Mouse (Mus musculus): ENCODE results near the gene Tmem262.

GRCm38 (mm10) chr19:6085417-6085879 lies 5.6 kb downstream of the Tmem262 start:
- TF ChIP-seq GATA1 (IDR thresholded peaks at IDR 0.05; ENCODE audit: borderline replicate concordance, low read length) (no peak), FLI1 (IDR thresholded peaks at IDR 0.05; ENCODE audit: low read length) (no peak)
